Mouse (Mus musculus) C2C12 (cell line): Measurements from ENCODE around the gene Lhpp.

Source experiments
- CEBPB ChIP-seq: IDR thresholded peaks from one replicate; pipeline ENCODE4 v1.6.1; 2011; ENCODE audit warnings: low read depth, mild to moderate bottlenecking, control low read depth, moderate library complexity
- CTCF ChIP-seq: IDR thresholded peaks from one replicate; pipeline ENCODE4 v1.5.1; 2011; ENCODE audit not compliant: control insufficient read depth, insufficient read depth, insufficient read length
- FOSL1 ChIP-seq: IDR thresholded peaks from one replicate; pipeline ENCODE4 v1.8.0; 2011; ENCODE audit warnings: mild to moderate bottlenecking, low read length; ENCODE audit not compliant: poor library complexity, insufficient read depth, severe bottlenecking
- MAX ChIP-seq: IDR thresholded peaks from one replicate; pipeline ENCODE4 v1.6.1; 2011; ENCODE audit warnings: mild to moderate bottlenecking, control low read depth
- MYOG ChIP-seq: IDR thresholded peaks from one replicate; pipeline ENCODE4 v1.6.1; 2011; ENCODE audit not compliant: control insufficient read depth, insufficient read length; ENCODE audit errors: extremely low read depth
- USF1 ChIP-seq: IDR thresholded peaks from one replicate; pipeline ENCODE4 v1.6.1; 2011; ENCODE audit warnings: low read depth, mild to moderate bottlenecking, control low read depth, moderate library complexity

GRCm38 (mm10) chr7:132701412-132701811 lies 91.0 kb downstream of the Lhpp start:
- no peak for TF ChIP-seq USF1
- no peak for TF ChIP-seq CTCF
- no peak for TF ChIP-seq MAX
- TF ChIP-seq CEBPB, result no peak
- no peak for TF ChIP-seq MYOG
- no peak for TF ChIP-seq FOSL1
